Mouse (Mus musculus): ENCODE data around the gene Cpa1.

Gene Cpa1

GRCm38 (mm10) chr6:30673764-30674561, 34.9 kb downstream of the Cpa1 start:
- DNase-seq (ENCODE audit: low spot score), result no peak

GRCm38 (mm10) chr6:30674714-30675280, 35.8 kb downstream of the Cpa1 start:
- DNase-seq (ENCODE audit: low spot score), result no peak

GRCm38 (mm10) chr6:30675281-30675771, 36.3 kb downstream of the Cpa1 start:
- no peak for DNase-seq (ENCODE audit: low spot score)

- DNase-seq (ENCODE audit: low spot score), result no peak
These were observed 37.5 kb downstream of the Cpa1 start for GRCm38 (mm10) chr6:30676506-30676905.

- DNase-seq (ENCODE audit: low spot score), result no peak
These were observed 38.6 kb downstream of the Cpa1 start for GRCm38 (mm10) chr6:30677591-30677990.

- DNase-seq (ENCODE audit: low spot score), result no peak
These were observed 39.5 kb downstream of the Cpa1 start for GRCm38 (mm10) chr6:30678482-30678881.

- DNase-seq (ENCODE audit: low spot score), result no peak
These were observed 40.5 kb downstream of the Cpa1 start for GRCm38 (mm10) chr6:30679567-30679966.

- DNase-seq (ENCODE audit: low spot score), result no peak
These were observed 41.4 kb downstream of the Cpa1 start for GRCm38 (mm10) chr6:30680442-30680841.

- DNase-seq (ENCODE audit: low spot score), result no peak
These were observed 43.2 kb downstream of the Cpa1 start for GRCm38 (mm10) chr6:30681935-30682900.

- no peak for DNase-seq (ENCODE audit: low spot score)
These were observed 45.6 kb downstream of the Cpa1 start for GRCm38 (mm10) chr6:30684570-30684969.

GRCm38 (mm10) chr6:30687198-30687597, 48.2 kb downstream of the Cpa1 start:
- DNase-seq (ENCODE audit: low spot score), result no peak

- no peak for DNase-seq (ENCODE audit: low spot score)
These were observed 53.8 kb downstream of the Cpa1 start for GRCm38 (mm10) chr6:30692826-30693225.

GRCm38 (mm10) chr6:30693350-30693991, 54.5 kb downstream of the Cpa1 start, which contains the start of gene Cep41:
Gene Cep41, minus strand, starts transcription at chr6:30693749.
- peak; percentile 87 for DNase-seq (ENCODE audit: low spot score)

GRCm38 (mm10) chr6:30694209-30694608, 55.2 kb downstream of the Cpa1 start:
- no peak for DNase-seq (ENCODE audit: low spot score)
